Mouse (Mus musculus): Measurements from ENCODE around the gene Ccdc58. TPM values are rescaled to one million over a fixed set of nuclear protein-coding genes. Genes with fewer than 3 reads are reported as not detected.

The Ccdc58 gene
- total RNA-seq, 2 experiments from 2014 or later = 19.4 to 19.8 TPM

Other genes starting within 250 kb of the Ccdc58 start
- gene Parp14, start 200.1 kb upstream of the Ccdc58 start, total RNA-seq (2021) = 1 to 10 TPM; 1.0 to 1.4 TPM
- 1 to 10 TPM; 1.8 to 2.9 TPM for gene Parp9, start 133.2 kb upstream of the Ccdc58 start, total RNA-seq (2021)
- 1 to 10 TPM; 3.9 to 4.2 TPM for gene Dtx3l, start 132.5 kb upstream of the Ccdc58 start, total RNA-seq (2021)
- gene Kpna1, start 92.9 kb upstream of the Ccdc58 start, total RNA-seq (2021) = 100 to 1,000 TPM; 135 to 137 TPM
- 1 to 10 TPM; 3.8 to 4.8 TPM for gene Wdr5b, start 30.5 kb upstream of the Ccdc58 start, total RNA-seq (2021)
- 10 to 100 TPM; 64.6 to 65.8 TPM for gene Fam162a, start 91 bp upstream of the Ccdc58 start, total RNA-seq (2021)
- not detected for gene Csta1, start 59.6 kb downstream of the Ccdc58 start, total RNA-seq (2021)
- not detected for gene Stfa2l1, start 85.1 kb downstream of the Ccdc58 start, total RNA-seq (2021)
- not detected for gene Gm5483, start 112.5 kb downstream of the Ccdc58 start, total RNA-seq (2021)
- gene Gm5416, start 138.7 kb downstream of the Ccdc58 start, total RNA-seq (2021) = not detected
- gene 2010005H15Rik, start 149.8 kb downstream of the Ccdc58 start, total RNA-seq (2021) = not detected
- not detected for gene Stfa1, start 205.3 kb downstream of the Ccdc58 start, total RNA-seq (2021)